Mouse (Mus musculus): ENCODE measurements around the gene Tle2.

Gene Tle2

DNA sequence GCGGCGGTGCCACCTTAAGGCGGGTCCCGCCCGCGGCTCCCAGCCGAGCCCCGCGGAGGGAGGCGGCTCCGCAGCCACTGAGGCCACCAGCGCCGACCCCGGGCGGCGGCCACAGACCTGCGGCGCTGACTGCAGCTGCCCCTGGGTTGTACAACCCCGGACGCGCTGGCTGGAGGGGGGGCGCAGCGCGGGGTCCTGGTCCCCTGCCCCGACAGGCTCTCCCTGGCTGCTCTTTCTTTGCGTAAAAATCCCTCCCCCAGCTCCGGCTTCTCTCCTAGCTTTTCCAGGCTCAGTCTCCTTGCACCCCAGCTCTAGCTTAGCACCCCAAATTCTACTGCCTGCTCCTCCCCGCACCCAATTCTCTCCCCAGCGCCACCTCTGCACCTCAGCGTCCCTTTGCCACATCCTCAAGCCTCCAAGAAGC is 859 bp downstream of the Tle2 start:
- no peak for DNase-seq (ENCODE audit: low read depth, low spot score)

DNA sequence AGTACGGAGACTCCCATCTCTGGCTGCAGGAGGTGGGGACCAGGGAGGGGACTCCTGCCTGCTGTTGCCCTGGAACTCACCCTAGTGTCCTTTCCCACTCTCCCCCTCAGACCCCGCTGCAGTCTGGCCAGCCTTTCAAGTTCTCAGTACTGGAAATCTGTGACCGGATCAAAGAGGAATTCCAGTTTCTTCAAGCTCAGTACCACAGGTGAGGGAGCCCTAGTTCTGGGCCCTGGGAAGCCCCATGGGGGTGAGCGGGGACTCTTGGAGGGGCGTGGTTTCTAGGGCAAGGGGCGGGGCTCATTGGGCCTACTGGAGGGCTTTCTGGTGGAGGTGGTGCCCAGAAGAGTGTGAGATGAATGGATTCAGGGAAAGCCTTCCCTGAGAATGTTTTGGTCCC is 1.3 kb downstream of the Tle2 start:
- no peak for DNase-seq (ENCODE audit: low read depth, low spot score)

DNA sequence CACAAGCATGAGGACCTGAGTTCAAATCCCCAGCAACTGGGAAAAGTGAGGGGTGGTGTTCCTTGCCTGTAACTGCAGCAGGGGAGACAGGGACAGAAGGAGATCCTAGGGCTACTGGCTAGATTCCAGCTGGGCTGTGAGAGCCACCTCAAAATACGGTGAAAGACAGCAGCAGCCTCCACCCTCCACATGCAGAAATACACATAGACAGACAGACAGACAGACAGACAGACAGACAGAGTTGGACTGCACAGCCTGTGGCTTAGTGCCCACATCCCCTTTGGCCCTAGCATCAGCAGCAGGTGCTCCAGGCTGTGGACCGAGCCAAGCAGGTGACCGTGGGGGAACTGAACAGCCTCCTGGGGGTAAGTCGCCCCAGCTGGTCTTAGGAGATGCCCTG is 5.6 kb downstream of the Tle2 start:
- no peak for DNase-seq (ENCODE audit: low read depth, low spot score)

DNA sequence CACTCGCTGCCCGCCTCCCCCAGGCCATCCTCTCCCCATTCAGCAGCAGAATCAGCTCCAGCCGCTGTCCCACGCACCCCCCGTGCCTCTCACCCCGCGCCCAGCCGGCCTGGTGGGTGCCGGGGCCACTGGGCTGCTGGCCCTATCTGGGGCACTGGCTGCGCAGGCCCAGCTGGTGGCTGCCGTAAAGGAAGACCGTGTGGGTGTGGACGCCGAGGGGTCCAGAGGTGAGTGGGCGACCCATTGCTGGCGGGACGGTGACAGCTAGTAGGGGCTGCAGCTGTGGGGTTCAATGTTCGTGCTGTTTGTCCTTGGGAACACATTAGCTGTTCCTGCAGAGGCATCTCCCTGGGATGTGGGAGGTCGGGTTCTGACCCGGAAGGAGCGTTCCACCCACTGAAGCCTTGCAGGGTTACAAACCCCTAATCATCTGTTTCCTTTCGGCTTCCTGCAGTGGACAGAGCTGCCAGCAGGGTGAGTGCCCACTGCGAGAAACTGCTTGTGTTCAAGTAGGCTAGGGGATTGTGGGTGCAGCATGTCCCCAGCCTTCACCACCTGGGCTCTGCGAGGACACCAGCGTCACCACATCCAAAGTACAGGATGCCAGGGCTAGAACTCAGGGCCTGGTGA is 6.2 kb downstream of the Tle2 start:
- no peak for DNase-seq (ENCODE audit: low read depth, low spot score)

DNA sequence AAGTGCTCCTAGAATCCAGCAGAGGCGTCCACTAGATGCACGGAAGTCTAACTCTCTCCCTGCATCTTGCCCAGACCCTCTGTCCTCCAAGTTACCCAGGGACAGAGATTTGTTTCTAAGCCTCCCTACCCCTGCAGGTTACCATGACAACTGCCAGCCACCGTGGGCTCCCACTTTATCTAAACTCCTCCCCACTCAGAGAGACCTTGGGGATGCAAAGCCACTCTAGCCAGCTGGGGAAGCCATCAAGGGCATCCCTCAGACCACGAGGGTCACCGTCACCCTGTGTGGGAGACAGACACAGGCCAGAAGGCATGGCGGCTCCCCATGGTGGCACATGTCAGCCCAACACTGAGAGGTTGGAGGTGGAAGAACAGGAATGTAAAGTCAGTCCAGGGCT is 9.0 kb downstream of the Tle2 start:
- DNase-seq (ENCODE audit: low read depth, low spot score): no peak

DNA sequence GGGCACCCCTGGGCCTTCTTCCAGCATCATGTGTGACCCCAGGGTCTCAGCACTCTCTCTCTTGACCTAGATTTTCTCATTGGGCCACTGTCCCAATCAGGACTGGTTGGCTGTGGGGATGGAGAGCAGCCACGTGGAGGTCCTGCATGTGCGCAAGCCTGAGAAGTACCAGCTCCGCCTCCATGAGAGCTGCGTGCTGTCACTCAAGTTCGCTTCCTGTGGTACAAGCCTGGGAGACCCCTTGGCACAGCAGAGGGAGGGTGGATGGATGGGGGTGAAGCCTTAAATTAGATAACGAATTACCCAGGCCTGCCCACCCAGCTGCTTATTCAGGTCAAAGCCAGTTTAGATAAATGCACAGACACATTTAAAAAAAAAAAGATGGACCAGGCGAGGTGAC is 14.4 kb downstream of the Tle2 start:
- no peak for DNase-seq (ENCODE audit: low read depth, low spot score)

DNA sequence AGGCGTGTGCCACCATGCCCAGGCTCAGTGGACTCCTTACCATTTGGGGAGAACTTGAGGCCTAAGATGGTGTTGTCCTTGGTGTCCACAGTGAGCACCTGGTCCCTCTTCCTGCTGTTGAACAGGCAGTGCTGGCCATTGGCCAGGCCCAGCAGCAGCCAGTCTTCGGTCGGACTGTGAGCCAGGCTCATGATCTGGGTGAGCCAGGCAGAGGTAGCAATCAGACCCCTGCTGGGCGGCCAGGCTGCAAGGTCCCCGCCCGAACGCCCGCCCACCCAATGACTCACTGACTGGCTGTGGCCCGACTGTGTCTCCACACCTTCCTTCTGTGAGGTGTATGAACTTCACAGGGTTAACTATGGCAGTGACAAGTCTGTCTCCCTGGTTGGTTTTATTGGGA is 17.5 kb downstream of the Tle2 start:
- DNase-seq (ENCODE audit: low read depth, low spot score): no peak

DNA sequence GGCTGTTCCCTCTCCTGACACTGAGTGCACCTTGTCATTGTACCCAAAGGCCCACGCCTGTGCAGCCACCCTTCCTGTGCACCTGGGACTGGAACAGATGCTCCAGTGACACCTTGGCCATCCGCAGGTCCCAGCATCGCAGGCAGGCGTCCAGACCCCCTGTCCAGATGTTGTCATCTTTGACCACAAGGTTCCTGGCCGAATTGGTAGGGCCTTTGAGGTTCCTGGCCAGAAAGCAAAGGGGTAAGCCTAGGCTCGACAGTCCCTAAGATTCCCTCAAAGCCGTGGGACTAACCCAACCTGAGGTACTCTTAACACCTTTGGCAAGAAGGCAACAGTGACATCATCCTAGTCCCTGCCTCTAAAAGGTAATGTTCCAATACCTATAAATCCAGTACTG is 18.3 kb downstream of the Tle2 start:
- DNase-seq (ENCODE audit: low read depth, low spot score): no peak

DNA sequence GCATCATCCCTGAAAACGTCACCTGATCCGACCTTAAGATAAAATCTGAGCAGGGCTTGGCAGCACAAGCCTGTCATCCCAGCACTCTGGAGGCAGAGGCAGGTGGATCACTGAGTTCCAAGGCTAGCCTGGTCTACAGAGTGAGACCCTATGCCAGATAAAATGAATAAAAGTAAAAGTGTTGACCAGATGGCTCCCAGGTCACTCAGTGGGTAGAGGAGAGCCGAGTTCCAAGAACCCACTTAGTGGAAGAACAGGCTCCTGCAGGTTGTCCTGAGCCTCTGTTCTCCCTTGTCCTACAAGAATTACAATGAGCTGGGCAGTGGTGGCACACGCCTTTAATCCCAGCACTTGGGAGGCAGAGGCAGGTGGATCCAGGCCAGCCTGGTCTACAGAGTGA is 18.9 kb downstream of the Tle2 start:
- DNase-seq (ENCODE audit: low read depth, low spot score): no peak

DNA sequence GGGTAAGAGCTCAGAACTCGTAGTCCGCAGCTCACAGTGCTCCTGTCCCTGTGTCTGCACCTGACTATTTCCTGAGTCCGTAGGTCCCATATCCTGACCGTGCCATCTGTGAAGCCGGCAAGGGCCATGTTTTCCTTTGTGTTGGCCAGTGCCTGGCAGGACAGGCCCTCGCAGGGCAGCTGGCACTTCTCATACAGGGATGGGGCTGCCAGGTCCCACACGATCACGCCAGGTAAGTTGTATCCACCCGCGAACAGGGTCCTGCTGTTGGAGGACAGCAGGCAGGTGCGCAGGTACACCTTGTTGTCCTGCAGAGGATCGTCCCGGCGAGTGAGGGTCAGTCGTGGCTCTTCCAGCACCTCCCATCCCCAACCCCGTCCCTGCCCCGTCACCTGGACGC is 19.6 kb downstream of the Tle2 start:
- no peak for DNase-seq (ENCODE audit: low read depth, low spot score)

DNA sequence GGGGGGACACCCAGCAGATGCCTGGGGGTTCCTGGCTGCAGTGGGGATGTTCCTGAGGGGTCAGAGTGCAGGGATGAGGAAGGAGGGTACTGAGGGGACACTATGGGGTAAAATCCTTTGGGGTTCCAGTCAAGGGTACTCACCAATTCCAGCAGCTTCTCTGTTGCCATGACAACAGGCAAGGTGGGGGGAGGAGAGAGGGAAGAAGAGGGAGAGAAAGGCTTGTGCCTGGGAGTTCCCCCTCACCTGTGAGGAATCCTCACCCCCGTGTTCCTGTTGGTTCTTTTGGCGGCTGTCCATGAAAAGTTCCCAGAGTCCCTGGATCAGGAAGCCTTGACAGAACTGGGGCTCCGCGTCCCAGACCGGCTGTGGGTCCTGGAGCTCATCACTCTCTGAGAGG is 21.2 kb downstream of the Tle2 start:
- DNase-seq (ENCODE audit: low read depth, low spot score): no peak

DNA sequence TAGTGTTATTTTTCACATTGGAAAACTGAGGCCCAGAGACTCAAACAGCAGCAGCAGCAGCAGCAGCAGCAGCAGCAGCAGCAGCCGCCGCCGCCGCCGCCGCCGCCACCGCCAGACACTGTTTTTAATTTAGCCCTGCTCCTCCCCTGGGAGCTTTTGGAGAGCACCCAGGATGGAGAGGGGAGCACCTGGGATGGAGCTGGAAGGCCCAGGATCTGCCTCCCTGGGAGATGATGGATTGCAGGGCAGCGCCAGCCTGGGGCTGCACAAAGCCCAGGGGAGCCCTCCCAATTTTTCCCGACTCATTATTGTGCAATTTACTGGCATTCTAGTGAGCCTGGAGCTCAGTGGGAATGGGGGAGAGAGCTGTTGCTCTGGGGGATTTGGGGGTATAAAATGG is 22.2 kb downstream of the Tle2 start:
- DNase-seq (ENCODE audit: low read depth, low spot score): no peak

DNA sequence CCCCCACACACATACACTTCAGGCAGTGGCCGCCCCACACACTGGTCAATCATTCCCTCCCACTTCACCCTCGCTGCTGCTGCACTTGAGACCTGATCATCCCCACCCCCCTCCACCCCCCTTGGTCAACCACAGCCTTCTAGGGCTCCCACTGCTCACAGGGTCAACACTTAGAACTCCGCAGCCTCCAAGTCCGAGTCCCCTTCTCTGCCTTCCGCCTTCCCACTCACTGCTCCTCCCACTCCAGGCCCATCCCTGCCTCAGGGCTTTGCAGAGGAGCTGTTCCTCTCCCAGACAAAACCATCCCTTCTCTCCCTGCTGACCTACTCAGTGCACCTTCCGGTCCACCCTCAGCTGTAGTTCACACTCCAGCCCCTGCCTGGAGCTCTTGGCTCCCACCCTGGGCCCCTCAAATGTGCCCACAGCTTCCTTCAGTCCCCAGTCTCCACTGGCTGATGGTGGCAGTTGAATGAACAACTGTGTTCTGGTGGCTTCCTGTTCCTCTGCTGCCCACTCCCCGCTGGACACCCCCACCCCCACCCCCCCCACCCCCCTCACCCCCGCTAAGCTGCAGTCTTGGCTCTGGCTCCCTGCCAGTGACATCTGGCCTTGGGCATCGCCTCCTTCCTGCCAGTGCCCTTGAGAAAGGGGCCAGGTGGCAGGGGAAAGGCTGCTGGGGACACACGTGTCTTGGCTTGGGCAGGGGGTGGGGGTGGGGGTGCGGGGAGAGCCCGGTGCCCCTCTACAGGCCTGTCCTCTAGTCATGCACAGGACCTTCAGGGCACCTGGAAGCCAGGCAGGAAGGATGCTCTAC is 23.0 kb downstream of the Tle2 start:
- no peak for DNase-seq (ENCODE audit: low read depth, low spot score)

DNA sequence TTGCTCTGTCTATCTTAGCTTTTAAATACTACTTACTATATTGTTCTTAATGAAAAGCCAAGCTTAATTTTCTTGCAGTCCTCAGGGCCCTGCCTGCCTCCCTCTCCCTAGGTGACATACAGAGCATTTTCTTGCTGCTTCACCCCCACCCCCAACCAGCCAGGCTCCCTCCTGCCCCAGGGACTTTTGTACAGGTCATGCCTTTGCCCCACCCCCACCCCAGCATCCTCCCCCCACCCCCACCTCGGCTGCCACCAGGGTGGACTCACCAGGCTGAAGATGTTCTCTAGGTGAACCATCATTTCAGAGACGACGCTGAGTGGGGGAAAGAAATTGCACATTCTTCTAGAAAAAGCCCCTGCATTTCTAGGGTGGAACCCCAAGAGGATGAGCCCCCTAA is 24.0 kb downstream of the Tle2 start:
- no peak for DNase-seq (ENCODE audit: low read depth, low spot score)

DNA sequence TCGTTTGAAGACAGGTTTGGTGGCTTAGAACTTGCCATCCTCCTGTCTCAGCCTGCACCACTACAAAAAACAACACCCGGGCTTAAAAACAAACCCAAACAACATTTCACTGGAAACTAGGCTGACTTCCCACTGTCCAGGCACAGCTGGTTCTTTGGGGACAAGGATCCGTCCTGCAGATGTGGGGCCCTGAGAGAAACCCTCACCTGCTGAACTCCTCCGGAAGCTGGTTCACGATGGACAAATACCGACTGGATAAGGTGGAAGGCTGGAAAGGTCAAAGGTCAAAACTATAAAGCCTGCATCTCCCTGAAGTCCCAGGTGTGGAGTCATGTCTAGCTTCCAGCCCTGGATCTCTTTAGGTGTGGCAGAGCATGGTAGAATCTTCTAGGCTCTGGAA is 24.5 kb downstream of the Tle2 start:
- DNase-seq (ENCODE audit: low read depth, low spot score): no peak

DNA sequence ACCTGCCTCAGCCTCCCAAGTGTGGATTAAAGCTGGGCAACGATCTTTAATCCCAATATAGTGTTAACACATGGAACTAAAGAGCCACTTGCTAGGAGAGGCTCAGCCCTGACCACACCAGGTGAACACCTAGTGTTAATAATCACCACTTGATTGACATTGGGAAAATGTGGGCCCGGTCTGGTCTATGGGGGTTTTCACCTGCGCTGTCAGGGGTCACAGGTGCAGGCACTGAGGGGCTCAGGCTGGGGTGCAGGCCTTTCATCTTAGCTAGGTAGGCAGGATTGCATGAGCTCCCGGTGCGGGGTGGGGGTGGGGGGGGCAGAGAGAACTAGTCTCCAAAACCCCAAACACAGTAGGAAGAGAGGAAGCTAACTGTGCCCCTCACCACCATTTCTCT is 25.3 kb downstream of the Tle2 start:
- DNase-seq (ENCODE audit: low read depth, low spot score): no peak

DNA sequence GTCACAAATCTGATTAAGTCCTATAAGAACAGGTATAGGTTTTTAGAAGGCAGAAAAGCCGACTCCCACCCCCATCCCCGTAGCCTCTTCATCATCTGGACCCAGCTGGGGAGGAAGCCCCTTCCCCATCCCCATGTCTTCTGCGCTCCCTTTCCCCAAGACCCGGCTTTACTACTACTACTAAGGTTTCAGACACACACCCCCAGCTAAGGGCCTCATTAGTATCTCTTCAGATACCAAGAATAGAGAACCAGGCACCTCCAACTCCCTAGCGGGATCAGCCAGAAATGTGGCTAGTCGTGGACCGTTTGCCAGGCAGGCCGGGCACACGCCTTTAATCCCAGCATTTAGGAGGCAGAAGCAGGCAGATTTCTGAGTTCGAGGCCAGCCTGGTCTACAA is 25.7 kb downstream of the Tle2 start:
- DNase-seq (ENCODE audit: low read depth, low spot score): no peak

DNA sequence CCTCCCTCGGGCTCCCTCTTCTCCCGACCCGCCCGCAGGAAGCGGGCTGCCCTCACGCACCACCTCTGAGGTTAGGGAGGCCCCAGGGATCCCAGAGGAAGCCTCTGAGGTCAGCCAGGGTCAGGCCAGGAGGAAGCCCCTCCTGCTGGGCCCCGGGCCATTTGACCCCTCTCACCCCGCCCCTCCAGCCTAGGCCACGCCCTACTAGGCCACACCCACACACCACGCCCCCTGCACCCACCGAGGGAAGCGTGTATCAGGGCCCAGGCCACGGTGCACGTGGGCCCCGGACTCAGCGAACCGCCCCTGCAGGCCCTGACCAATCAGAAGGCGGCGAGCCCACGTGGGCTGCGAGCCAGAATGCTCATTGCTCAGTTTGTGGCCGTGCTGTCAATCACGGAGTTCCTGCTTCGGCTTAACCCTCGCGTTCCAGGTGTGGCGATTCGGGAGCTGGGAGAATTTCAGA is 26.4 kb downstream of the Tle2 start, which contains the start of gene Tle6:
Gene Tle6, minus strand, starts transcription at position 336 of the 466 bp plus-strand sequence.
- DNase-seq (ENCODE audit: low read depth, low spot score): peak; percentile 85

DNA sequence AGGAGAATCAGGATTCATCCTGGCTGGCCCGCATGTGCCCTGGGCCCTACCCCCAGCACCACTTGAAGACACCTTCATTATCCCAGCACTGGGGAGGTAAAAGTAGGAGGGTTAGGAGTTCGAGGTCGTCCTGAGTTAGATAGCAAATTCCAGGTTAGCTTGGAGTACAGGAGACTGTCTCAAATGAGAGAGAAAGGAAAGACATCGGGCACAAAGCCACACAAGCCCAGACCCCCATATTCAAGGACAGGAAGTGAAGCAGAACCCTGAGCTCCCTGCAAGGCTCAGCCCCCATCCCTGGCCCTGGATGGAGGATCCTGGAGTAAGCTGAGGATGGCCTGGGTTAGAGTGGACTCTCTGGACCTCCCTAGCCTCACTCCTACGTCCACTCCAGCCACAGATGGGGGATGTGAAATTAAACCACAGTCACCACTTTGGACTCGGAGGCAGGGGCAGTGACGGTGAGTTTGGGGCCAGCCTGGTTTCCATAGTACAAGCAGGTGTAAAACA is 27.1 kb downstream of the Tle2 start:
- DNase-seq (ENCODE audit: low read depth, low spot score): no peak

DNA sequence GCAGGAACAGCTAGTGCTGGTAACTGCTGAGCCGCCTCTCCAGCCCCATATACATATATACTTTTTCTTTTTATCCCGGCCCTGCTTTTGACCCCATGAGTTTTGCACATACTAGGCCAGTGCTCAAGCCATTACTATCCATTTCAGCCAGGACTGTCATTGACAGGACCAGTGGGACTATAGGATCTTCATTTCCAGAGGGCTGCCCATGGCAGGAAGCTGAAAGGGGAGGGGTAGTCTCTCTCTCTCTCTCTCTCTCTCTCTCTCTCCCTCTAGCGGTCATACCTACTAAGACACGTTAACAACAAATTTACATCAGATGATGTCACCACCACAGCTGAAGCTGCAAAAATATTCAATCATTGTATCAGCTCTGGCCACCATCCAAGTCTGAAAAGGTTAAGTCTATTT is 28.4 kb downstream of the Tle2 start:
- no peak for DNase-seq (ENCODE audit: low read depth, low spot score)

DNA sequence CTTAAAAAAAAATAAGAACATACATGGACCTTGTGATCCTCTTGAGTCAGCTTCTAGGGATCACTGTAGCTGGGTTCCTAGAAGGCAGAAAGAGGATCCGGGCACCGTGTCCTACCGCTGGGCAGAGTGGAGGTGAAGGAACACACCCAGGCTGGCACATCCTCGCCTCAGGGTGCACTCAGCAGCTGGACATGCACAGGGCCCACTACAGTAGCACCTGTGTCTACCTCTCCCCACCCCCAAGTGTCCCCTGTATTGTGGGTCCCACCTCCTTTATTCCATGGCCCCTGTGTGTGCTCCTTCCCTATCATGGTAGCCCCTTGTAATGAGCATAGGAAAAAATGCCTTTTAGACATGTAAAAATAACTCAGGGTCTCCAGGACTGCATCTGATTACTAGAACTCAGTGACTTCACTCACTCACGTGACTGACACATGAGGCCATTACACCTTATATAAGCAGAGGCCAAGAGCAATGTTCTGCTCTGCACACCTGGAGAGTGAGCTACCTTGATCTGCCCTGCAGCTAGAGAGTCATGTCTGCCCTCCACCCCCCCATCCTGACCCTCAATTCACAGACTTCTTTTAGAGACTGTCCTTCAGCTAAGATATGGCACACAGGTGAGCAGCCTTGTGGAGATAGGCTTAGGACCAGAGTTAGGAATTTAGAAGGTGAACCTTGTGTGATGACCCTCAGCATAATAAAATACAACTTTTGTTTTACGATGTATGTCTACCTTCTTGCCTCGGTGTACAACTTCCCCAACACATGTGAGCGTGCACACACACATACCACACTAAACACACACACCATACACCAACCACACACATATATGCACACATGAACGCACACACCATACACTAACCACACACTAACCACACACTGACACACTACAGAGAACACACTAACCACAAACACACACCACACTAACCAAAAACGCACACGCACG is 29.9 kb downstream of the Tle2 start:
- DNase-seq (ENCODE audit: low read depth, low spot score): no peak

Measured in brain, embryonic 18.5 days (tissue).